Mouse (Mus musculus) intestine, embryonic 16.5 days (tissue): Measurements from ENCODE around the gene Eppin. TPM values are rescaled to one million over a fixed set of nuclear protein-coding genes. Genes with fewer than 3 reads are reported as not detected.

Source experiments
- ATAC-seq: fragments of 200-750 bp; cut with Nextera tagmentation; 2 replicates; pipeline ENCODE4 v1.8.0; 2017; ENCODE audit warnings: moderate TSS enrichment, moderate library complexity
- H3K27ac ChIP-seq: fragments of 300-500 bp; sonication (generic); 2 replicates; pipeline ENCODE4 v1.5.1; 2014; ENCODE audit warnings: mild to moderate bottlenecking, low read length
- H3K27me3 ChIP-seq: fragments of 300-500 bp; sonication (generic); replicated peaks from 2 replicates; pipeline ENCODE4 v1.6.1; 2014; ENCODE audit warnings: low read length, control low read depth, mixed read lengths; ENCODE audit not compliant: control insufficient read depth, insufficient read depth
- H3K36me3 ChIP-seq: fragments of 300-500 bp; sonication (generic); 2 replicates; pipeline ENCODE4 v1.6.1; 2014; ENCODE audit warnings: low read length, control low read depth; ENCODE audit not compliant: control insufficient read depth, insufficient read depth
- H3K4me1 ChIP-seq: fragments of 300-500 bp; sonication (generic); 2 replicates; pipeline ENCODE4 v1.6.1; 2014; ENCODE audit warnings: low read length, control low read depth, mixed read lengths; ENCODE audit not compliant: control insufficient read depth, insufficient read depth
- H3K4me2 ChIP-seq: fragments of 300-500 bp; sonication (generic); 2 replicates; pipeline ENCODE4 v1.6.1; 2014; ENCODE audit warnings: low read depth, low read length, control low read depth
- H3K4me3 ChIP-seq: fragments of 300-500 bp; sonication (generic); 2 replicates; pipeline ENCODE4 v1.5.1; 2014; ENCODE audit warnings: mild to moderate bottlenecking, low read length
- H3K9ac ChIP-seq: fragments of 300-500 bp; sonication (generic); 2 replicates; pipeline ENCODE4 v1.6.1; 2014; ENCODE audit warnings: low read depth, low read length
- H3K9me3 ChIP-seq: fragments of 300-500 bp; sonication (generic); 2 replicates; pipeline ENCODE4 v1.6.1; 2016; ENCODE audit warnings: low read length, control low read depth; ENCODE audit not compliant: control insufficient read depth
- WGBS: fragments of 180-500 bp; shearing (Covaris S2); extraction: QIAGEN DNeasy Blood & Tissue Kit; methylation state at CpG from one replicate; pipeline ENCODE4 v1.1.7; 2014; 5-methylcytosine and 5-hydroxymethylcytosine counted together
- polyA plus RNA-seq: library from polyadenylated mRNA; unstranded; fragments of >200 nt; fragmentation: Nextera tagmentation; extraction: Ambion mirVana; gene quantifications from 2 replicates; pipeline ENCODE4 v1.2.1, GENCODE M21; 2015

Gene Eppin
- polyA plus RNA-seq, 1 experiment from 2014 or later = not detected

DNA sequence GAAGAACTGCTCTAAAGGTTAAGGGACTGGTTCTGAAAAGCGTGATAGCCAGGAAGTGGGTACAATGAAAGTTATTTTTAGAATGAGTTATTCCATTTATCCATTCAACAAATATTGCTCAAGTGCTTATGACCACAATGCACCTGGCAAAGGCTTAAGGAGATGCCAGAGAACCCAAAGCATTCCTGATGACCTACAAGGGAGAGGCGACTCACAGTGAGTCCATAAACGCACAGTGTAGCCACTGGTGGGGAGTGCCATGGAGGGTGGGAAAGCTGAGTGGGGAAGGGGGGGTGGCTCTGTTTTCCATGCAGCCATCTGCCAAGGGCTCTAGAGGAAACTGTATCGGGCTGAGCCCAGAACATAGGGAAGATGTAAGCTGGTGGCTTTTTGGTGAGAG lies 44.1 kb downstream of the Eppin start:
- no peaks in the 10 kb centered on the region for H3K9me3 ChIP-seq
- no peaks in the 10 kb centered on the region for H3K36me3 ChIP-seq
- WGBS = 37% methylated on average over 4 of the region's 4 CpGs
- H3K4me2 ChIP-seq = no peak overlapping the region
- H3K4me3 ChIP-seq = no peak overlapping the region
- no peak overlapping the region for H3K27ac ChIP-seq
- no peak overlapping the region for H3K9ac ChIP-seq
- no peak for ATAC-seq
- H3K27me3 ChIP-seq = no peaks in the 10 kb centered on the region
- 0 out of 2 replicates have a peak, but pooled peaks cover 4% of the 10 kb centered on the region for H3K4me1 ChIP-seq

DNA sequence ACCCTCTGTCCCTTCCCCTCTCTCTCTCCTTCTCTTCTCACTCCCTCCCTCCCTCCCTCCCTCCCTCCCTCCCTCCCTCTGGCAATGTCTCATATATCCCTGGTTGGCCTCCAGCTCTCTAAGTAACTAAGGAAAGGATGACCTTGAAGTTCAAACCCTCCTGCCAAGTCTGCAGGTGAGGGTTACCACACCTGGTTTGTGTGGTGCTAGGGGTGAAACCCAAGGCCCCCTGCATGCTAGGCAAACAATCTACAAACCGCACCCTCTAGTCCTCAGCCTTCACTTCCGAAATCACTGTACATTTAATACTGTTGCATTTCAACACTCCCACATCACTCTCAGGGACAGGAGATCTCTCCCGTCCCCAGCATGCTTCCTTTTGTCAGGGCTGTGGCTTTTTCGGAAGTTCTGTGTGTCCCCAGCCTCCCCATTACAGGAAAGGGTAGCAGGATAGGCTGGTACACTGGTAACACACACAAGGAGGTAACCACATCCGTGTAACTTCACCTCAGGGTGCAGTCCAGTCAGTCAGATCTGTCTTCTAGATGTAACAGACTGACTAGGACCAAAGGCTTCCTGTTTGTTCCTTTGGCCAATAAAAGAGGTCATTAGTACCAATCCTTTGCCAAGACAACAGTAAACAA lies 48.8 kb downstream of the Eppin start:
- ATAC-seq = peak; percentile 22; the same call in 1 of the 2 replicates
- Histone ChIP-seq H3K4me3 (no peak overlapping the region), H3K4me2 (no peak overlapping the region), H3K36me3 (no peaks in the 10 kb centered on the region), H3K9ac (no peak overlapping the region), H3K4me1 (peaks cover 8% of the 10 kb centered on the region; the same call in 1 of the 2 replicates), H3K27me3 (no peaks in the 10 kb centered on the region), H3K9me3 (no peaks in the 10 kb centered on the region), H3K27ac (no peak overlapping the region)
- WGBS = 32% methylated on average over 5 of the region's 5 CpGs

DNA sequence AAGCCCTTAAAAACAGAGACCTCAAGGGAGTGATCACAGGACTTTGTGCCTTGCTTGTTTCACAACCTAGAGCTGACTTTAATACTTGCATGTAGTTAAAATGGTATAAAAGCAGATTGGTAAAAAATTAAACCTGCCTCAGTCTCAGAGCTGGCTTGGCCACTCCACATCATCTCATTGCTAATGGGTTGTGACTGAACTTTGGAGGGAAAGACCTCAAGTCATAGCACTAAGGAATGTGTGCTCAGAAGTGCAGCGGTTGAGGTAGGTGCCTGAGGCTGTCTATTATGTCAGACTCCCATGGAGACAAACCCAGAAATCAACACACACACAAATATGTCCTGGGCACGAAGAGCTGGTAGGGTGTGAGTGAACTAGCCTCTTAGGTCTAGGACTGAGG lies 49.6 kb downstream of the Eppin start:
- ATAC-seq = no peak

DNA sequence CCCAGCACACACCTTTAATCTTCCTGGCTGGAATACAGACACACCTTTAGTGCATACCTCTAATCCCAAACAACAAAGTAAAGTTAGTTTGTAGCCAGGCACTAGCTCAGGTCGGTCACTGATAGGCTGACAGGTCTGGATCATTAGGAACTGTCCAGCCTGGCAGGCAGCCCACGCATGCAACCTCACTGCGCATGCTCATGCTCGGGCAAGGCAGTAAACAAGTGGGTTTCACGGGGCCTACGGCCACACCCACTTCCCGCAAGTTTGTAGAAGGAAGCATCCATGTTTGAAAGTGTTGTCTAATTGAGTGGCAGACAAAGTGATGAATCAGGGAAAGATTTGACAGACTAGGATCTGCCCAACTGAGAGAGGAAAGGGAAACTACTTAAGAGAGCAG lies 50.8 kb downstream of the Eppin start:
- H3K27ac ChIP-seq = no peak overlapping the region
- H3K4me2 ChIP-seq = no peak overlapping the region
- peaks cover 8% of the 10 kb centered on the region; the same call in 1 of the 2 replicates for H3K4me1 ChIP-seq
- 79% methylated on average over 7 of the region's 7 CpGs for WGBS
- no peak overlapping the region for H3K9ac ChIP-seq
- H3K4me3 ChIP-seq = no peak overlapping the region
- H3K36me3 ChIP-seq = no peaks in the 10 kb centered on the region
- ATAC-seq = no peak
- no peaks in the 10 kb centered on the region for H3K9me3 ChIP-seq
- no peaks in the 10 kb centered on the region for H3K27me3 ChIP-seq

More for the DNA sequence above, 49.6 kb downstream of the Eppin start:
- Histone ChIP-seq H3K27ac (no peak overlapping the region), H3K9me3 (no peaks in the 10 kb centered on the region), H3K36me3 (no peaks in the 10 kb centered on the region), H3K27me3 (no peaks in the 10 kb centered on the region), H3K9ac (no peak overlapping the region), H3K4me3 (no peak overlapping the region), H3K4me1 (peaks cover 8% of the 10 kb centered on the region; the same call in 1 of the 2 replicates), H3K4me2 (no peak overlapping the region)
- WGBS = 63% methylated on average over 2 of the region's 2 CpGs

DNA sequence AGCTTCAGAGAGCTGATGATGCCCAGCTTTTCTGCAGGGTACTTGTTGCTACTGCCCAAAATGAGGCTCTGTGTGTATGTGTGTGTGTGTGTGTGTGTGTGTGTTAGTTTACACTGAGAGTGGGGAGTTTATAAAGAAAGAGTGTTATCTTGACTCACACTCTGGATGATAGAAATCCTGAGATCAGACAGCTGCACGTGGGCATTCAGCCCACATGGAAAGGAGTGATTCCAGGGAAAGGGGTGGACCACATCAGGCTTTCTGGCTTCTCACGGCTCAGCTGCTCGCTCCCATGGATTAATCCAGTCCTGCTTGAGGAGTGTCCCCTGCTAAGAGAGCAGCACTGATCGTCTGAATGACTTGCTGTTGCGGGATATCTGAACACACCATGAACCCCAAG lies 51.3 kb downstream of the Eppin start:
- H3K4me2 ChIP-seq = no peak overlapping the region
- WGBS = 62% methylated on average over 5 of the region's 5 CpGs

DNA sequence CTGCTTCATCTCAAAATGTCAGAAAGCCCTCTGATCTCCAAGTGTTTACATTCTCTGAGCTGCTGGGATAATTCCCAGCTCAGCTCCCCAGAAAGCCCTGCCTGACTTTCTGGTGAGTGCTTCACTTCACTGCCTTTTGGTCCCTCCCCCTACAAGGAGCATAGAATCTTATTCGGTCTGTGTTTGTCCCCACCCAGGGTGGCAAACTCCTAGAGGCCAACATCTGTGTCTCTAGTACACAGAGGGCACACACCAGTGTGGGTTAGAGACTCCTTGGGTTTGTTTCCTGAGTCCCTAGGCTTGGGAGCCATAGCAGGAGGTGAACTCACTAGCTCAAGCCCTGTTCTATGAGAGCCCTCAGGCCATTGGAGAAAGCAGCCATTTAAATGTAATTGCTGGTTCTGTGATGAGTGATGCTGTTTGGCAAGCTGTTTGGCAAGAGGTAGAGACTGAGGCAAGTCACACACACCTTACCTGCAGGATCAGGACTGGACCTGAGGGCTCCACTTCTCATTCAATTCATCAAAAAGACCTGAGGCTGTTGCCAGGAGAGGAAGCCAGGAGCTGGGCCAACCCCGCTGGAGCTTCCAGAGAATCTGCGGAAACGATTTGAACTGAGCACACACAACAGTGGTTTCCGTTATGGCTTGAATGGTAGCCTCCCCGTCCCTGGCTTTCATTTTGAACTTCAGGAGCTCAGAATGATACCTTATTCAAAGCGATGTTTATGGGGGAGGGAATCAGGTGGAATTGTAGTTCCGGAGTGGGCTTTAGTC lies 52.6 kb downstream of the Eppin start:
- WGBS = 31% methylated on average over 8 of the region's 8 CpGs
- Histone ChIP-seq H3K4me2 (no peak overlapping the region), H3K4me1 (peaks cover 8% of the 10 kb centered on the region; the same call in 1 of the 2 replicates), H3K4me3 (no peak overlapping the region), H3K36me3 (no peaks in the 10 kb centered on the region), H3K27ac (peak overlapping the region; percentile 33), H3K9ac (no peak overlapping the region), H3K9me3 (no peaks in the 10 kb centered on the region), H3K27me3 (no peaks in the 10 kb centered on the region)
- peak; percentile 43 for ATAC-seq

More for the DNA sequence above, 51.3 kb downstream of the Eppin start:
- no peaks in the 10 kb centered on the region for H3K36me3 ChIP-seq
- H3K9ac ChIP-seq = no peak overlapping the region
- H3K4me1 ChIP-seq = peaks cover 8% of the 10 kb centered on the region; the same call in 1 of the 2 replicates
- no peak overlapping the region for H3K27ac ChIP-seq
- no peaks in the 10 kb centered on the region for H3K27me3 ChIP-seq
- ATAC-seq = no peak
- no peak overlapping the region for H3K4me3 ChIP-seq
- H3K9me3 ChIP-seq = no peaks in the 10 kb centered on the region

Other genes starting within 250 kb of the Eppin start
- 2.3 and 2.7 TPM in 2 replicates for gene Slpi, start 204.5 kb downstream of the Eppin start, polyA plus RNA-seq
- gene Rbpjl, start 190.5 kb downstream of the Eppin start, polyA plus RNA-seq = 25.1 and 25.4 TPM in 2 replicates
- 8.3 and 9.0 TPM in 2 replicates for gene Matn4, start 188.4 kb downstream of the Eppin start, polyA plus RNA-seq
- 130 and 138 TPM in 2 replicates for gene Sdc4, start 149.7 kb downstream of the Eppin start, polyA plus RNA-seq
- 54.0 and 56.4 TPM in 2 replicates for gene Sys1, start 136.6 kb downstream of the Eppin start, polyA plus RNA-seq
- 9.8 and 11.9 TPM in 2 replicates for gene Gm20458, start 132.6 kb downstream of the Eppin start, polyA plus RNA-seq
- not detected in 2 replicates for gene Trp53tg5, start 119.9 kb downstream of the Eppin start, polyA plus RNA-seq
- gene Dbndd2, start 107.5 kb downstream of the Eppin start, polyA plus RNA-seq = 16.0 and 16.4 TPM in 2 replicates
- 59.1 and 61.4 TPM in 2 replicates for gene Pigt, start 96.1 kb downstream of the Eppin start, polyA plus RNA-seq
- 36.8 and 42.4 TPM in 2 replicates for gene Wfdc2, start 31.2 kb downstream of the Eppin start, polyA plus RNA-seq
- gene Spint3, start 20.1 kb downstream of the Eppin start, polyA plus RNA-seq = not detected in 2 replicates
- gene Wfdc6a, start 8.1 kb downstream of the Eppin start, polyA plus RNA-seq = 0.59 and 1.4 TPM in 2 replicates
- not detected in 2 replicates for gene Wfdc6b, start 19.9 kb upstream of the Eppin start, polyA plus RNA-seq
- not detected in 2 replicates for gene Wfdc8, start 20.0 kb upstream of the Eppin start, polyA plus RNA-seq
- gene Wfdc16, start 45.2 kb upstream of the Eppin start, polyA plus RNA-seq = not detected in 2 replicates
- 0.34 TPM in 1 of 2 replicates, not detected in the other for gene Wfdc10, start 62.5 kb upstream of the Eppin start, polyA plus RNA-seq
- not detected in 2 replicates for gene Wfdc9, start 63.0 kb upstream of the Eppin start, polyA plus RNA-seq
- gene Wfdc11, start 80.5 kb upstream of the Eppin start, polyA plus RNA-seq = not detected in 2 replicates
- gene Wfdc13, start 91.5 kb upstream of the Eppin start, polyA plus RNA-seq = 0.17 and 0.21 TPM in 2 replicates
- gene Spint4, start 104.9 kb upstream of the Eppin start, polyA plus RNA-seq = not detected in 2 replicates
- gene Spint5, start 121.7 kb upstream of the Eppin start, polyA plus RNA-seq = not detected in 2 replicates
- 1.3 and 1.8 TPM in 2 replicates for gene Wfdc3, start 152.3 kb upstream of the Eppin start, polyA plus RNA-seq
- gene Dnttip1, start 152.4 kb upstream of the Eppin start, polyA plus RNA-seq = 55.9 and 56.9 TPM in 2 replicates
- gene Ube2c, start 176.3 kb upstream of the Eppin start, polyA plus RNA-seq = 360 and 426 TPM in 2 replicates
- gene Tnnc2, start 186.4 kb upstream of the Eppin start, polyA plus RNA-seq = 3.2 and 3.9 TPM in 2 replicates
- gene Snx21, start 192.2 kb upstream of the Eppin start, polyA plus RNA-seq = 18.3 and 19.6 TPM in 2 replicates
- gene Acot8, start 211.3 kb upstream of the Eppin start, polyA plus RNA-seq = 37.5 and 39.5 TPM in 2 replicates
- 9.3 and 10.3 TPM in 2 replicates for gene Zswim3, start 211.5 kb upstream of the Eppin start, polyA plus RNA-seq
- gene Zswim1, start 229.1 kb upstream of the Eppin start, polyA plus RNA-seq = 11.7 and 13.4 TPM in 2 replicates
- gene Spata25, start 234.9 kb upstream of the Eppin start, polyA plus RNA-seq = not detected in 2 replicates
- gene Ctsa, start 239.3 kb upstream of the Eppin start, polyA plus RNA-seq = 418 and 551 TPM in 2 replicates
- 6.1 and 7.5 TPM in 2 replicates for gene Neurl2, start 239.9 kb upstream of the Eppin start, polyA plus RNA-seq